Mouse (Mus musculus) heart, postnatal 4 days (tissue): Measurements from ENCODE around the gene Hdgfl1. TPM values are rescaled to one million over a fixed set of nuclear protein-coding genes. Genes with fewer than 3 reads are reported as not detected.

ENCODE experiments used
- DNase-seq: peaks from one replicate; pipeline ENCODE4 v3.0.0; 2021
- total RNA-seq, 2 experiments: library from RNA; stranded (reverse); gene quantifications; 2 replicates each; pipeline ENCODE4 v1.2.3; 2021

The Hdgfl1 gene
- total RNA-seq: not detected

DNA sequence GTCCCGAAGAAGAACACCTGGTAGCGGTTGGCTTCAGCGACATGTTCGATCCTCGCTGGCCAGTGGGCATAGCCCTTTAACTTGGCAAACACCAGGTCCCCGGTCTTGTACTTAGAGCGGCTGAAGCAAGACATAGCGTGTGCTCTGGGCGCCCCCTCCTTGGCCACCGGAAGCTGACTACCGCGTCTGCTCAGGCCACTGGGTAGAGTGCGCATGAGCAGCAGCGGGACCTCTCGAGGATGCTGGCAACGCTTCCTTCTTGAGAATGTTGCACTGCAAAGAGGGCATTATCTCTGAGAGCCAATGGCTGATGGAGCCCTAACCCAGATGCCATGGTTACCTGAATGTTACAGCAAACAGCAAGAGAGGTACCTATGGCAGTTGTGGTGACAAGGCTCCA, at the start of gene Hdgfl1:
Hdgfl1 (minus strand) TSS at position 211 of the 400 bp plus-strand sequence.
- DNase-seq: no peak

DNA sequence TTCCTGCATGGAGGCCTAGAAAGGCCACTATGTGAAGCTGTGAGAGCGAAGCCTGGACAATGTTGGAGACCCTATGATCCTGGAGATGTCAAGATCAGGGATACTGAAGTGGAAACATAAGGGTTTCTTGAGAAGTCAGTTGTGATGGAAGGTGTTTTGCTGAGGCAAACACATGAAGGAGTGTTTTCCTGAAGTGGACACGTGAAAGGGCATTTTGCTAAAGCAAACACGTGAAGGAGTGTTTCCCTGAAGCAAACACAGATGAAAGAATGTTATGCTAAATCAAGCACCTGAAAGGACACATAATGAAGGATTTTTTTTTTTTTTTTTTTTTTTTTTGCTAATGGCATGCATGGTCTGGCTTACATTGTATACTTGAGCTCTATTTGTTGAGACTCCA, 25.5 kb upstream of the Hdgfl1 start:
- no peak for DNase-seq

DNA sequence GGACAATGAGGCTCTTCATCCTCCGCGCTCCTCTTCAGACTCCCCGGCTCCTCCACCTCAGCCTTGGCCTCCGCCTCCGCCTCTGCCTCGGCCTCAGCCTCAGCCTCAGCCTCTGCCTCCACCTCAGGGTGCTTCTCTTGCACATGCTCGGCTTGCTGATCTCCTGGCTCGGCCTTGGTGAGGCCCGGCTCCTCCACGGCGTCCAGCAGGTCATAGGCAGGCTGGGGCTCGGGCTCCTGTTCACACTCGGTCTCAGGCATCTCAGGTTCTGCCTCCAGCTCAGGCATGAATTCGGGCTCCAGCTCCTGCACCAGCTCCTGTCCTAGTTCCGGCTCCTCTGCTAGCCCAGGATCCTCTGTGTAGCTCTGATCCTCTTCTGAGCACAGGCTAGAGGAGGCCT, 541 bp downstream of the Hdgfl1 start:
- no peak for DNase-seq

DNA sequence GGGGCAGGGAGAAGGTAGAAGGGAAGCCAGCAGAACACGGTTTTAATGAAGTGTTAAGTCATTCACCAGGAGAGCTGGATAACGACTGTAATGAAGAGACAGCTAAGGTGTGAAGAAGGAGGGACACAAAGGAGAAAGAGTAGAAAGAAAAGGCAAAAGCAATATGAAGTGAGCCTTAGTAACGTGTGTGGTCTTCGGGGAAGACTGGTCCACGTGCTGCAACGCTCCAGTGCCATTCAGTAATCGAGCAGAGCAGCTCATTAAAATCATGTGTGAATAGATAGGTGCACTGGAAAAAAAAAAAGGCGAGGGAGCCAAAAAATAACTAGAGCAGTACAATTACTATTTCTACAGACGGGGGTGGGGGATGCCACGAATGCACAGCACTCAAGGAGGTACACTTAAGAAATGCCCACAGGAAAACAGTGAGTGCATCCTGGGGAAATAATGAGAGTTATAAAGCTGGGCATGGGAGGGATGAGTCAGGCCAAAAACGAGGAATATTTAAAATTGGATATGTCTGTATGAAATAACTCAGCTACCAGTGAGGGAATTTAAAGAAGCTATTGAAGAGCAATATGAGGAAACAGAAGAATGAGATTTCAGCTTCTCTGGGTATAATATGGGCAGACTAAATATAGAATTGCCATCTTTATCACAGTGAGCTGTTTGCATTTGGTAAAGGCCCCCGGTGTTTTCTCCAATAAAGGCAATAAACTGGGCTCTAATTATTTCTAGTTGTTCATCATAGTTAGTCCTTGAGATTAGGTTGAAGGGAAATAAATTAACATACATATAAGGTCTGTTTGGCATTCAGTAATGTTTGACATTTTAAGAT, 7.8 kb downstream of the Hdgfl1 start:
- no peak for DNase-seq

DNA sequence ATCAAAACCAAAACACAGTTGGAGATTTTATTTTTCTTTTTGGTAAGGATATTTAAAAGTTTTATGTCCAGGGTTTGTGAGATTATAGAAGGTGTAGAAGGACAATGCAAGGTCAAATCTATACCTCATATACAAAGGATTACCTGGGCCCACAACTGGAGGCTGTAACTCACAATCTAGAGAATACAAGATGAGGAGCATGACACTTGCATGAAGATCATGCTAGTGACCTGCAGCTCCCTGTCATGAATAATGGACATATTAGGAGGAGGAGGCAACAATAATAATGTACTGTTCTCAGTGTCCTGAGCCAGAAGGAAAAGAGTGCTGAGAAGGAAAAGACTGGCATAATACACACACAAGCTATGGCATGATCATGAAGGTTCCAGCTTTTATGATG, 17.1 kb downstream of the Hdgfl1 start:
- DNase-seq: no peak

DNA sequence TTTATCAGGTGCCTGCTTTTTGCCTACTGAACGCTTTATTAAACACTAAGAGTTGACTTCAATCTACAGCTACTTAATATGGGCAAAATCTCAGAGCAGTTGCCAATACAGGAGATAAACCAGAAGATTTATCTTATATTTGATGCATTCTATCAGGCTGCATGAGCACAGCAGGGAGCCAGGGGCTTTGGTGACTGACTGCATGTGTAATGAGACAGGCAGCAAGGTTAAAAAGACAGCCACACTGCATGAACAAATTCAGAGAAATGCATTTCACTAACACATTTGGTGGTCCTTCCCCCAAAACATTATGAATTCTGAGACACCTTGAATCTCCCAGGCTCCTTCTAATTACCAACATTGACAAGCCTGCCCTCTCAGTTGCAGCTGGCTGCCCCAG, 17.6 kb downstream of the Hdgfl1 start:
- no peak for DNase-seq

DNA sequence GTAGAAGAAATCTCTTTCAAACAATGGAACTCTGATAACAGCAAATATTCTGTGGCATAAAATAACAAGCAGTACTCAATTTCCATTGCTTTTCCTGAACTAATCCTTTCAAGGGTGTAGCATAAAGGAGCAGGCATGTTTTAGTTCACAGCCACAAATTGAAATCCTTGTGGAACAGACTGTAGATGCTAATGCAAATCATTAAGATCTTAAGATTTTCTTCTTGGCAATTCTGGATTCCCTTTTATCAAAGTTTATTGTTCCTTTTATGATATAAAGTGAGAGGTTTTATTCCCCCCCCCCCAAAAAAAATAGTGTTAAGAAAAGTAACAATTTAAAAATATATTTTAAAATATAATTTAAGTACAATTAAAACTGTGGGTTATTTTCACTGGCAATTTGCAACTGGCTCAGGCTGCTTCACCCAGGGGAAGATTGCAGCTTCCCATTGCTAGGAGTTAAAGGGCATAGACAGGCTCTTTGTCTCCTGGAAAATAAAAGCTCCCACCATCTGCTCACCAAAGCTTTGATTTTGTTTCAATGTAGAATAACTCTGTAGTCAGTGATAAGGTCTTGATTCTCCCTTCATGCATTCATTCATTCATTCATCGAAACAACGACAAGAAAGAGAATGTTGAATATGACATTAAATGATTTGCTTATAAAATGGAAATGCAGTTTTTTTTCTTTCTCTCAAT, 24.1 kb downstream of the Hdgfl1 start:
- DNase-seq: no peak

DNA sequence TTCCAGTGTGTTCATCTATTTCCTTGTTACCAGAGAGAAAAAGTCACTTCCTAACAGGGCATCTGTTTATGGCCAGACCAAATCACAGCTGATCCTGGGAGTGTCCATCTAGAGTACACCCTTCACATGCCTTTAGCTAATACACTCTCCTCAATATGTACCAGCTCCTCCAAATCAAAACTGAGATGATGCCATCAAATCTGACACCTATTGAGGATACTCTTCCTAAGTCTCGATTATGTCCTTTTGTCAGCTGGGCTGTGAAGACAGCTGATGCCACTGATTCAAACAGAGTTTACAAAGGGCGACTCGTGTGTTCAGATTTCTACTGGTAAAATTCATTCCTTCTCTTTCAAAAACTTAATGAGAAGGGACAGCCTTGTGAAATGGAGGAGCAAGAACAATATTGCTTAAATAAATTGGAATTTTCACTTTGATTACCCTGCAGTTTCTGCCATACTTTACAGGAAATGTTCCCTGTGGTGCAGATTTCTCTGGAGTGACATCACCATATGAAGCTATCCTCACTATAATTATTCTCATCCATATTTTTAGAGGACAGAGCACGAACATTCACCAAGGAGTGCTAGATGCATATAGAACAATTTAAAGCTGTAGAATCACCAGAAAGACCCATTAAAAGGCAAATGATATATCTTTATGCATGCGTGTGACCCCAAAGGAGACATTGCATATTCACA, 24.8 kb downstream of the Hdgfl1 start:
- DNase-seq: no peak

DNA sequence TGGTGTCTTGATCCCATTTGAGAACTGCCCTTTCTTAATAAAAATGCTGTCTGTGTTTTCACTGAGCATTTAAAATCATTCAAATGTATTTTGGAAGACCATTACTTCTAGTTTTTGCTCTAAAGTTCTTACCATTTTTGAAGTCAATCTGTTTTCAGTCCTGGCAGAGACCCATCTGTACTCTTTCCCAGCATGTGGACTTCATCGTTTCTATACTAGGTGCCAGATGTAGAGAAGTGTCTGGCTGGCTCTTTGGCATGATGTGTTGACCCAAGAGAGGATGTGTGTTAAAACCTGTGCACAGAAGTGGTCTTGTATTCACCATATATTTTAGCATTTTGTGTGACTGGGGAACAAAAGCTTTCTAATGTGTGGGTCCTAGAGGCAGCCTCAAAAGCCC, 25.9 kb downstream of the Hdgfl1 start:
- peak; percentile 12 for DNase-seq

DNA sequence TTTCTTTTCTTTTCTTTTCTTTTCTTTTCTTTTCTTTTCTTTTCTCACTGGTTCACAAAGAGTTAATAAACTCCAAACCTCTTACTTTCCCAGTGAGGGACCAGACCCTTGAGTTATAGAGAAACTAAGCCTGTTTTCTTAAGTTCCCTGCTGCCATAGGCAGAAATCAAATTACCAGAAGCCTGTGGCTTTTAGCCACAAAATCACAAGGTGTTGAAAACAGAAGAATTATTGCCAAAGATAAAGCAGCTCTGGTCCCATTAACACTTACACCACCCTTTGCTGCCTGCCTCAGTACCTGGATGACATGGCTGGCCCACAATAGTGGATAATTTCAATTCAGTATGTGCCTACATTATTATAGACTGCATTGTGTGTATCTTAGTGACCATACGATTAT, 35.0 kb downstream of the Hdgfl1 start:
- no peak for DNase-seq

DNA sequence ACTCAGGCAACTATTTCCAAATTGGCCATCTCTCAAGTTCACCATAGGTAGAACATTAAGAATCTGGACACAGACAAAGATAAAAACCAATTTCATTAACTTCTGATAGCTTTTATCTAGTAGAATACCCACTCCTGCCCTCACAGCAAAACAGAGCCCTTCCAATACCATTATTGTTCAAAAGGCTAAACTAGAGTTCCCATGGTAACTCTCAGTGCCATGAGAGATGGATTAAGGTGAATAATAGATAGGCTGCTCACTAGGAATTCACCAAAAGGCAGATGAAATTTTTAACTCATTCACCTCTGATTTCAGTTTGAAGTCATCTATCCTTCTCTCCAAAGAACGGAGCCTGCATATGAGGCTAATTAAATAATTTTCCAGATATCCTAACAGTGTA, 45.7 kb downstream of the Hdgfl1 start:
- DNase-seq: no peak

DNA sequence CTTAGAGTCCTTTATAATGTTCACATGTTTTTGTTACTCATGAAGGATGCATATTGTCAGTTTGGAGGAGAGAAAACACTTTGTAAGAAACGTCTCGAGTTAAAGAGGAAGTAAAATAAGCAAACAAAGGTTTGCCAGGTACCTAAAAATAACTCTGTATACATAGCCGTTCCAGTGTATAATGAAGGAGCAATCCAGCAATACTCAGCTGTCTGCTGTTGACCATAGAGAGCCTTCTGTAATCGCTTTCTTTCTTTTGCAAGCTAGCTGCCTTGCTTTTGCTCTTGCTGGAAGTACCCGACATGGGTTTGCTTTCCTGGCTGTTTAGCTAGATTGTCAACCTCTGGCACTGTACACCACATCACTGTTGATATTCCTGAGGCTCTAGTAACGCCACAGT, 48.6 kb downstream of the Hdgfl1 start:
- no peak for DNase-seq

DNA sequence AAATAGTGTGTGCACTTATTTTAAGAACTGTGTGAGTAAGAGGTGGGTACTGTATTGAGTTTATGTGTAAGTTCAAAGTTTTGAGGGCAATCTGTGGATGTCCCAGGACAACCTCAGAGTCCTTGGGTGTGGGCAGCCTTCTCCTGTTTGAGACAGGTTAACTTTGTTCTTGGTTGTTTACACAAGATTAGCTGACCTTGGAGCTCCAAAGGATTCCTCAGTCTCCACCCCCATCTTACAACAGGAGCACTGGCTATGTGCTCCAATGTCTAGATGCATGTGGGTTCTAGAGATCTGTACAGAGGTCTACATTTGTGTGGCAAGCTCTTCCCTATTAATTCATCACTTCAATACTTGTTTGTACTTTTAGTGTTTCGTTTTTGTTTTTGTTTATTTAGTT, 49.0 kb downstream of the Hdgfl1 start:
- no peak for DNase-seq

DNA sequence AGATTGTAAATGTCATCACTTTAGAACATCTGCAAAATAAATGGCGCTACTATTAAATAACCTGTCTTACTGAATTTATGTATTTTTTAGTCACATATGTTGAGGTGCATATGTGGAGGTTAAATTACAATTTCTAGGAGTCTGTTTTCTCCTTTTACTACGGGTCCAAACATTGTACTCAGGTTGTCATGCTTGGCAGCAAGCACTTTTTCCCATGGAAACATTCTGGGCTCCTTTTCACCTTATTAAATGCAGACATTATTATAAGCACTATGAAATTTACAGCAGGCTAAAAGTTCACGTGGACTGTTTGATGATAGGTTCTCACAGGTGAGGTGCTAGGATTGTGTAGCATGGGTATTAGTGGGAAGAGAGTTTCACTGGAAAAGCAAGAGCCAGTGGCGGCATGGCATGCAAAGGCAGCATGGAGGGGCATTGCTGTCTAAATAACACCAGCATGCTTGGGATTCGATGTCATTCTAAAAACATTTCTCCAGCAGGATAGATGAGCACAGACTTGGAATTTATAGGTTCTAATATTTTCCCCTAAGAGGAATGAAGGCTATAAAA, 50.7 kb downstream of the Hdgfl1 start:
- DNase-seq: no peak
